Mouse (Mus musculus) bone marrow macrophage, adult 2 months (primary cell): Measurements from ENCODE around the gene Fastkd1.

Experiments used
- CTCF ChIP-seq: IDR thresholded peaks from 2 replicates; pipeline ENCODE4 v1.5.1; 2012; ENCODE audit warnings: low read depth, mild to moderate bottlenecking, low read length, moderate library complexity
- POLR2A ChIP-seq: IDR thresholded peaks from 2 replicates; pipeline ENCODE4 v1.6.1; 2012; ENCODE audit warnings: mild to moderate bottlenecking, low read depth, low read length, borderline replicate concordance

DNA sequence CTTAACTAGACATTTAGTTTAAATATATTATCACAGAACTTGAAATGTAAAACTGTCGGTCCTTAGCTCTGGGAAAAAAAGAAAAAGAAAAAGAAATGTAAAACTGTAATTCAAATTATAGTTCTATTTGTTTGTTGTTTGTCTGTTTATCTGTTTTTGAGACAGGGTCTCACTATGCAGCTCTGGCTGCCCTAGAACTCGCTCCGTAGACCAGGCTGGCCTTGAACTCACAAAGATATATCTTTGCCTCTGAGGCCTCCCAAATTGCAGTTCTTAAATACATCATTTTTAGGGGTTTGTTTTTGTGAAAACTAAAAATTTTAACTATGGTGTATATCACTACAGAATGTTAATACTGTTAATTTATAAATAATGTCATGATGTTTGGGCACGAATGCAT lies 45.7 kb downstream of the Fastkd1 start:
- TF ChIP-seq CTCF: no peak
- no peak for TF ChIP-seq POLR2A
